Mouse (Mus musculus): ENCODE results near the gene Phf11b.
"Not testable (repeated sequence)": the region's sequence is repeated elsewhere in the genome, so short reads cannot be mapped to it uniquely, and the experiment has no call there.

Gene Phf11b

GRCm38 (mm10) chr14:59341189-59341588, at the start of gene Phf11b:
Phf11b (minus strand) TSS chr14:59341351.
- not testable (repeated sequence) for DNase-seq

- peak in 1 of 2 experiments; percentile 7 for DNase-seq
Measured at GRCm38 (mm10) chr14:59390181-59390580, 49.0 kb upstream of the Phf11b start.

- DNase-seq = no peak
Measured at GRCm38 (mm10) chr14:59389532-59389931, 48.4 kb upstream of the Phf11b start.

GRCm38 (mm10) chr14:59370348-59371068, 29.4 kb upstream of the Phf11b start:
- DNase-seq = no peak

- DNase-seq = no peak
Measured at GRCm38 (mm10) chr14:59366386-59367105, 25.4 kb upstream of the Phf11b start.

GRCm38 (mm10) chr14:59365244-59365644, 24.1 kb upstream of the Phf11b start, which contains the start of gene Phf11d:
Phf11d (minus strand) TSS chr14:59365470.
- DNase-seq = no peak

GRCm38 (mm10) chr14:59339541-59339940, 1.6 kb downstream of the Phf11b start:
- DNase-seq = no peak

- DNase-seq = not testable (repeated sequence)
Measured at GRCm38 (mm10) chr14:59336056-59336455, 5.1 kb downstream of the Phf11b start.

- peak; percentile 2 to 22 for DNase-seq
Measured at GRCm38 (mm10) chr14:59330499-59330898, 10.7 kb downstream of the Phf11b start.

GRCm38 (mm10) chr14:59319970-59320369, 21.2 kb downstream of the Phf11b start:
- DNase-seq = not testable (repeated sequence)

GRCm38 (mm10) chr14:59319036-59319435, 22.1 kb downstream of the Phf11b start:
- DNase-seq = not testable (repeated sequence)

GRCm38 (mm10) chr14:59297391-59297790, 43.8 kb downstream of the Phf11b start, which contains the start of gene Phf11a:
Phf11a (minus strand) TSS chr14:59297522.
- DNase-seq = not testable (repeated sequence)

GRCm38 (mm10) chr14:59291769-59292168, 49.4 kb downstream of the Phf11b start:
- DNase-seq = not testable (repeated sequence)

GRCm38 (mm10) chr14:59274961-59275360, 66.2 kb downstream of the Phf11b start:
- not testable (repeated sequence) for DNase-seq

Measured in cerebellum, adult 18-20 months (tissue).